Mouse (Mus musculus): ENCODE results near the gene Tsga13. TPM values are rescaled to one million over a fixed set of nuclear protein-coding genes. Genes with fewer than 3 reads are reported as not detected.

Gene Tsga13
- total RNA-seq, 2 experiments from 2014 or later, result 0.43 to 0.75 TPM

DNA sequence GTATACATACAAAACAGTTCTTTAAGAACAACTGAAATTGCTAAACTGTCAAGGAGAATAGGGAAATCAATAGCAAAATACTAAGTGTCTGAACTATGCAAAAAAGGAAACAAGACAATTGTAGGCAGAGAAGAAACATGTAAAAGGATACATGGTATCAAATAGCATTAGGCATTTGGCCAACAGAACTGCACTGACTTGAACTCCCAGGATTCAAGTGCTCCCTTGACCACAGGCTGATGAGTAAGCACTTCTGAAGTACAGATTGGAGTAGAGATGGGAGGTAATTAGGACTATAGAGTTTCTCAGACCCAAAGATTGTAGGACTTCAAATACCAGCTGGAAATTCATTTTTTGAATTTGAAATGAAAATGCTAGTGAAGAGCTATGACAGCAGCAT is 38.7 kb downstream of the Tsga13 start:
- no peak for DNase-seq (ENCODE audit: extremely low spot score in 1 of 2, low spot score in 2 of 2)
- intact Hi-C loops (cut with DNase I), result no loop called here

- no peak for DNase-seq (ENCODE audit: extremely low spot score in 1 of 2, low spot score in 2 of 2)
- intact Hi-C loops (cut with DNase I), result no loop called here
These were observed 48.9 kb downstream of the Tsga13 start for GRCm38 (mm10) chr6:30866501-30866900.

- no peak for DNase-seq (ENCODE audit: extremely low spot score in 1 of 2, low spot score in 2 of 2)
- intact Hi-C loops (cut with DNase I), result no loop called here
These were observed 50.2 kb downstream of the Tsga13 start for GRCm38 (mm10) chr6:30865031-30865678.

DNA sequence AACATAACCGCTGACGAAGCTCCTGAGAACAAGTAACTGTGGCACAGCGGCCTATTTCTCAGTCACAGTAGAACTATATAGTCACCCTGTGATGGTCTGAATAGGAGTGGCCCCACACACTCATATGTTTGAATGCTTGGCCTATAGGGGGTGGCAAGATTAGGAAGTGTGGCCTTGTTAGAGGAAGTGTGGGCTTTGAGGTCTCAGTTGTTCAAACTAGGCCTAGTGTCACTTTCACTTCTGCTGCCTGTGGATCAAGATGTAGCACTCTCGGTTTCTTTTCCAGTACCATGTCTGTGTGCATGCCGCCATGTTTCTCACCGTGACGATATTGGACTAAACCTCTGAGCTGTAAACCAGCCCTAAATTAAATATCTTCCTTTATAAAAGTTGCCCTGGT is 59.4 kb downstream of the Tsga13 start:
- no peak for DNase-seq (ENCODE audit: extremely low spot score in 1 of 2, low spot score in 2 of 2)
- intact Hi-C loops (cut with DNase I), result no loop called here

DNA sequence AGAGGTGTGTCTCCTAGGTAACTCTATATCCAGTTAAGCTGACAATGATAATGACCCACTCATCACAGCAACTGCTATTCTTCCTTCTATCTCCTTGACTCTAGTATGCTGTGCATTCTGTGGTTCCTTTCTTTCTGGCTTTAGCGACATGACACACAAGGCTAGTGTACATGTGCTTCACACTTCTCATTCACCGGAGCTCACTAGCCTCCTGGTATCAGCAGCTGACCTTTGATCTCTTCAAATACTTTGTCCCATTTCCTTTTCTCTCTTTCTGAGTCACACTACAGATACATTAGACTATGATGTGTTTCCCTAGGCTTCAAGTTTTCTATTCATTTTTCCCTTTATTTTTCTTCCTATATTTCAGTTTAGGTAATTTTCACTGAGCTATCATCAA is 60.2 kb downstream of the Tsga13 start:
- intact Hi-C loops (cut with DNase I), result no loop called here
- DNase-seq (ENCODE audit: extremely low spot score in 1 of 2, low spot score in 2 of 2), result no peak

DNA sequence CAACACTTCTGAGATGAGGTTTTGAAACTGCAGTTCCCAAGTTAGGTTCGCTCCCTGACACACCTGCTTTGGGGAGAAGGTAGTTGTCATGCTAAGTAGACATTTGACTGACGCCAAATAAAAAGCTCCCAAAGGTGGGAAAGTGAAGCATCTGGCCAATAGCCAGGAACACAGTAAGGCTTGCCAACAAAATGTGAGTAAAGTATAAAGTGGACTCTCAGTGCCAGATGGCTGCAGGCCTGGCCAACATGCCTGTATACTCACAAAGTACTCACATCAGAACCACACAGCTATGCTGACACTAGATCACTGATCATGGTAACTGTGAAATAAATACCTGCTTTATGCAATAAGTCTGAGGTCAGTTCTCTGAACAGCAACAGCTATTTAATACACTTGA is 65.6 kb downstream of the Tsga13 start:
- intact Hi-C loops (cut with DNase I), result no loop called here
- no peak for DNase-seq (ENCODE audit: extremely low spot score in 1 of 2, low spot score in 2 of 2)

Other genes with a start within 250 kb of the Tsga13 start
- gene Cep41, start 221.8 kb downstream of the Tsga13 start, total RNA-seq (2021), result 1 to 10 TPM; 7.1 to 7.8 TPM
- 100 to 1,000 TPM; 102 to 105 TPM for gene Mest, start 192.0 kb downstream of the Tsga13 start, total RNA-seq (2021)
- 10 to 100 TPM; 50.4 to 53.6 TPM for gene Copg2, start 18.8 kb downstream of the Tsga13 start, total RNA-seq (2021)
- gene Klf14, start 43.5 kb upstream of the Tsga13 start, total RNA-seq (2021), result 1 to 10 TPM; 1.1 TPM